In the genomic region with DNA sequence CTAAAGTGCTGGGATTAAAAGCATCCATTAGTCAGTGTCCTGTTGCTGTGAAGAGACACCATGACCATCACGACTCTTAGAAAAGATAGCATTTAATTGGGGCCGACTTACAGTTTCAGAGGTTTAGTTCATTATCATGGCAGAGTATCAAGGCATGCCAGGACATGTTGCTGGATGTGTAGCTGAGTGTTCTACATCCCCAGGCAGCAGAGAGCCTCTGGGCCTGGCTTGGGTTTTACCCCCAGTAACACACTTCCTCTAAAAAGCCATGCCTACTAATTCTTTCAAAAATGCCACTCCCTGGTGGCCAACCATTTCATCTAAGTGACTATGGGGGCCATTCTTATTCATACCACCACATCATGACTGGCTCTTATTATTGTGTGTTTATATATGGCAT, we compare ENCODE assay signal across 11 mouse cellular contexts.
"Had no signal": no experiment of that assay in that cellular context is flagged by ENCODE, and none has a peak within 500 bp of the region (broad histone marks: within the 10 kb centered on the region; RNA-seq: fewer than 3 reads in every experiment).

No protein-coding gene starts in this region.

- H3K9me3 ChIP-seq: intestine, embryonic 15.5 days; limb, embryonic 13.5 days; midbrain, embryonic 15.5 days; neural tube, embryonic 12.5 days had no signal

- H3K4me3 ChIP-seq: intestine, embryonic 15.5 days; limb, embryonic 13.5 days; midbrain, embryonic 15.5 days; neural tube, embryonic 12.5 days had no signal

- H3K36me3 ChIP-seq: intestine, embryonic 15.5 days; midbrain, embryonic 15.5 days; neural tube, embryonic 12.5 days had no signal

- DNase-seq: kidney, adult 18-20 months; kidney, postnatal 10 days; lung, adult 18-20 months; right cerebral cortex, postnatal 14 days; thymus, postnatal 4 days had no signal

- H3K27ac ChIP-seq: intestine, embryonic 15.5 days; limb, embryonic 13.5 days; liver, embryonic 14.5 days; midbrain, embryonic 15.5 days; neural tube, embryonic 12.5 days; stomach, postnatal 0 days had no signal

- H3K9ac ChIP-seq: intestine, embryonic 15.5 days; limb, embryonic 13.5 days; liver, embryonic 14.5 days; midbrain, embryonic 15.5 days; neural tube, embryonic 12.5 days had no signal

- H3K27me3 ChIP-seq: intestine, embryonic 15.5 days; limb, embryonic 13.5 days; midbrain, embryonic 15.5 days; neural tube, embryonic 12.5 days had no signal

- ATAC-seq: intestine, embryonic 15.5 days; midbrain, embryonic 15.5 days had no signal

- H3K4me1 ChIP-seq: intestine, embryonic 15.5 days; neural tube, embryonic 12.5 days had no signal
